Mouse (Mus musculus) olfactory bulb, adult 2 months (tissue): Measurements from ENCODE around the gene Amer2.

Experiments
- CTCF ChIP-seq: fragments of 200-500 bp; IDR thresholded peaks from 2 replicates; pipeline ENCODE4 v1.5.1; 2012; ENCODE audit warnings: low read depth, mild to moderate bottlenecking, low read length, moderate library complexity; ENCODE audit not compliant: insufficient read depth
- POLR2A ChIP-seq: fragments of 200-500 bp; IDR thresholded peaks from 2 replicates; pipeline ENCODE4 v1.6.1; 2012; ENCODE audit warnings: mild to moderate bottlenecking, low read depth, low read length, moderate library complexity; ENCODE audit not compliant: insufficient read depth

- TF ChIP-seq POLR2A (no peak), CTCF (no peak)
Observed at GRCm38 (mm10) chr14:60417924-60418323, 44.9 kb downstream of the Amer2 start.
